ENCODE assay signal across 27 mouse cellular contexts in genomic region chr9:38772768-38773167, GRCm38 (mm10). TPM values are rescaled to one million over a fixed set of nuclear protein-coding genes. Genes with fewer than 3 reads are reported as not detected.
"Had no signal": no experiment of that assay in that cellular context is flagged by ENCODE, and none has a peak within 500 bp of the region (broad histone marks: within the 10 kb centered on the region; RNA-seq: fewer than 3 reads in every experiment).

Olfr921 (plus strand) TSS chr9:38773068.

- H3K9me3 ChIP-seq: heart, embryonic 10.5 days; heart, embryonic 12.5 days; heart, embryonic 13.5 days; heart, embryonic 15.5 days; hindbrain, embryonic 10.5 days; hindbrain, embryonic 12.5 days; hindbrain, embryonic 13.5 days; hindbrain, embryonic 15.5 days; kidney, embryonic 15.5 days had no signal

- H3K27me3 ChIP-seq: heart, embryonic 12.5 days; heart, embryonic 13.5 days; heart, embryonic 15.5 days; hindbrain, embryonic 12.5 days; hindbrain, embryonic 13.5 days; hindbrain, embryonic 15.5 days; kidney, embryonic 15.5 days had no signal

- H3K36me3 ChIP-seq: heart, embryonic 10.5 days; heart, embryonic 12.5 days; heart, embryonic 13.5 days; heart, embryonic 15.5 days; hindbrain, embryonic 10.5 days; hindbrain, embryonic 12.5 days; hindbrain, embryonic 13.5 days; hindbrain, embryonic 15.5 days; kidney, embryonic 15.5 days had no signal

- H3K27ac ChIP-seq: heart, embryonic 10.5 days; heart, embryonic 13.5 days; heart, embryonic 15.5 days; hindbrain, embryonic 10.5 days; hindbrain, embryonic 12.5 days; hindbrain, embryonic 13.5 days; hindbrain, embryonic 14.5 days; hindbrain, embryonic 15.5 days; hindbrain, postnatal 0 days; kidney, embryonic 15.5 days; kidney, postnatal 0 days; layer of hippocampus, adult 2 months; left cerebral cortex, adult 2 months had no signal

- H3K4me1 ChIP-seq: heart, embryonic 10.5 days; heart, embryonic 12.5 days; heart, embryonic 13.5 days; heart, embryonic 15.5 days; hindbrain, embryonic 10.5 days; hindbrain, embryonic 12.5 days; hindbrain, embryonic 13.5 days; hindbrain, embryonic 15.5 days; kidney, embryonic 15.5 days had no signal

- ATAC-seq: hindbrain, embryonic 16.5 days; hindbrain, postnatal 0 days; inflammation-experienced regulatory T-cells, adult 6 months; intestine, embryonic 16.5 days had no signal

- H3K4me3 ChIP-seq: heart, embryonic 10.5 days; heart, embryonic 12.5 days; heart, embryonic 13.5 days; heart, embryonic 15.5 days; hindbrain, embryonic 10.5 days; hindbrain, embryonic 12.5 days; hindbrain, embryonic 13.5 days; hindbrain, embryonic 15.5 days; kidney, embryonic 15.5 days; layer of hippocampus, adult 2 months; left cerebral cortex, adult 2 months had no signal

- H3K4me2 ChIP-seq: heart, embryonic 11.5 days; heart, embryonic 12.5 days; heart, embryonic 13.5 days; heart, embryonic 15.5 days; hindbrain, embryonic 12.5 days; hindbrain, embryonic 13.5 days; hindbrain, embryonic 14.5 days; hindbrain, embryonic 15.5 days; kidney, embryonic 15.5 days had no signal

- H3K9ac ChIP-seq: heart, embryonic 12.5 days; heart, embryonic 13.5 days; heart, embryonic 15.5 days; hindbrain, embryonic 12.5 days; hindbrain, embryonic 13.5 days; hindbrain, embryonic 14.5 days; hindbrain, embryonic 15.5 days; kidney, embryonic 15.5 days had no signal

RNA-seq across cellular contexts. Expression of gene Olfr921, which starts in this region (rescaled TPM):
- polyA plus RNA-seq: heart, embryonic 10.5 days; heart, embryonic 11.5 days; heart, embryonic 12.5 days; heart, embryonic 13.5 days; heart, embryonic 14.5 days; heart, embryonic 15.5 days; heart, embryonic 16.5 days; heart, postnatal 0 days; hindbrain, embryonic 10.5 days; hindbrain, embryonic 11.5 days; hindbrain, embryonic 12.5 days; hindbrain, embryonic 13.5 days; hindbrain, embryonic 14.5 days; hindbrain, embryonic 15.5 days; hindbrain, embryonic 16.5 days; hindbrain, postnatal 0 days; inflammation-experienced regulatory T-cells, adult 6 months; intestine, embryonic 14.5 days; intestine, embryonic 16.5 days; kidney, adult 2 months; kidney, embryonic 14.5 days; kidney, embryonic 15.5 days; kidney, embryonic 16.5 days; kidney, postnatal 0 days; large intestine, adult 2 months had no signal
